Mouse (Mus musculus): ENCODE data around the gene Gm6763. TPM values are rescaled to one million over a fixed set of nuclear protein-coding genes. Genes with fewer than 3 reads are reported as not detected.

Gene Gm6763
- polyA plus RNA-seq (2012; rRNA removed; ENCODE audit: low replicate concordance), result not detected in 2 replicates

GRCm38 (mm10) chr10:104151197-104151596 is at the start of gene Gm6763:
Gene Gm6763, plus strand, starts transcription at chr10:104151497.

GRCm38 (mm10) chr10:104142687-104143086 is 8.6 kb upstream of the Gm6763 start, which contains the start of gene Gm21293:
Gene Gm21293, plus strand, starts transcription at chr10:104142987.

DNA sequence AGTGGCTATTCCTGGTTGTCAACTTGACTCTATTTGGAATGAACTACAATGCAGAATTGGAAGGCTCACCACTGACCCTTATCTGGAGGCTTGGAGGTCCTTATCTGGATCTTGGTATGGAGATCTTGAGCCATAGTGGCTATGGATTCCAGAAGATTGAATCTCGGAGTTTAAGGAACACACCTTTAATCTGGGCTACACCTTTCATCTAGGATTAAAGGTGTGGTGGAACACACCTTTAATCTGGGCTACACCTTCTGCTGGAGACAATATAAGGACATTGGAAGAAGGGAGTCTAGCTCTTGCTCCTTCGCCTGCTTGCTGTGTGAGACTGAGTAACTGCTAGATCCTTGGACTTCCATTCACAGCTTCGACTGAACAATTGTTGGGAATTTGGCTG is 8.4 kb downstream of the Gm6763 start, which contains the start of gene Gm8764:
Gene Gm8764 (plus strand): TSS at position 301 of the 400 bp plus-strand sequence.

GRCm38 (mm10) chr10:104168215-104168614 is 16.9 kb downstream of the Gm6763 start, which contains the start of gene Gm21304:
Gene Gm21304, plus strand, starts transcription at chr10:104168515.

DNA sequence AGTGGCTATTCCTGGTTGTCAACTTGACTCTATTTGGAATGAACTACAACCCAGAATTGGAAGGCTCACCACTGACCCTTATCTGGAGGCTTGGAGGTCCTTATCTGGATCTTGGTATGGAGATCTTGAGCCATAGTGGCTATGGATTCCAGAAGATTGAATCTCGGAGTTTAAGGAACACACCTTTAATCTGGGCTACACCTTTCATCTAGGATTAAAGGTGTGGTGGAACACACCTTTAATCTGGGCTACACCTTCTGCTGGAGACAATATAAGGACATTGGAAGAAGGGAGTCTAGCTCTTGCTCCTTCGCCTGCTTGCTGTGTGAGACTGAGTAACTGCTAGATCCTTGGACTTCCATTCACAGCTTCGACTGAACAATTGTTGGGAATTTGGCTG is 25.4 kb downstream of the Gm6763 start, which contains the start of gene Gm21312:
Gene Gm21312 (plus strand): TSS at position 301 of the 400 bp plus-strand sequence.

DNA sequence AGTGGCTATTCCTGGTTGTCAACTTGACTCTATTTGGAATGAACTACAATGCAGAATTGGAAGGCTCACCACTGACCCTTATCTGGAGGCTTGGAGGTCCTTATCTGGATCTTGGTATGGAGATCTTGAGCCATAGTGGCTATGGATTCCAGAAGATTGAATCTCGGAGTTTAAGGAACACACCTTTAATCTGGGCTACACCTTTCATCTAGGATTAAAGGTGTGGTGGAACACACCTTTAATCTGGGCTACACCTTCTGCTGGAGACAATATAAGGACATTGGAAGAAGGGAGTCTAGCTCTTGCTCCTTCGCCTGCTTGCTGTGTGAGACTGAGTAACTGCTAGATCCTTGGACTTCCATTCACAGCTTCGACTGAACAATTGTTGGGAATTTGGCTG is 33.9 kb downstream of the Gm6763 start, which contains the start of gene Gm20765:
Gene Gm20765 (plus strand): TSS at position 301 of the 400 bp plus-strand sequence.

DNA sequence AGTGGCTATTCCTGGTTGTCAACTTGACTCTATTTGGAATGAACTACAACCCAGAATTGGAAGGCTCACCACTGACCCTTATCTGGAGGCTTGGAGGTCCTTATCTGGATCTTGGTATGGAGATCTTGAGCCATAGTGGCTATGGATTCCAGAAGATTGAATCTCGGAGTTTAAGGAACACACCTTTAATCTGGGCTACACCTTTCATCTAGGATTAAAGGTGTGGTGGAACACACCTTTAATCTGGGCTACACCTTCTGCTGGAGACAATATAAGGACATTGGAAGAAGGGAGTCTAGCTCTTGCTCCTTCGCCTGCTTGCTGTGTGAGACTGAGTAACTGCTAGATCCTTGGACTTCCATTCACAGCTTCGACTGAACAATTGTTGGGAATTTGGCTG is 42.4 kb downstream of the Gm6763 start, which contains the start of gene Gm4340:
Gene Gm4340 (plus strand): TSS at position 301 of the 400 bp plus-strand sequence.

Other genes with a start within 250 kb of the Gm6763 start
- not detected in 2 replicates for gene Gm21293, start 8.5 kb upstream of the Gm6763 start, polyA plus RNA-seq (2012; rRNA removed; ENCODE audit: low replicate concordance)
- gene Gm8764, start 8.5 kb downstream of the Gm6763 start, polyA plus RNA-seq (2012; rRNA removed; ENCODE audit: low replicate concordance), result not detected in 2 replicates
- gene Gm21304, start 17.0 kb downstream of the Gm6763 start, polyA plus RNA-seq (2012; rRNA removed; ENCODE audit: low replicate concordance), result not detected in 2 replicates
- gene Gm21312, start 25.5 kb downstream of the Gm6763 start, polyA plus RNA-seq (2012; rRNA removed; ENCODE audit: low replicate concordance), result not detected in 2 replicates
- gene Gm20765, start 34.0 kb downstream of the Gm6763 start, polyA plus RNA-seq (2012; rRNA removed; ENCODE audit: low replicate concordance), result not detected in 2 replicates
- gene Gm4340, start 42.5 kb downstream of the Gm6763 start, polyA plus RNA-seq (2012; rRNA removed; ENCODE audit: low replicate concordance), result not detected in 2 replicates